Mouse (Mus musculus) cerebellum, postnatal 14 days (tissue): ENCODE measurements around the gene Tfb2m.

Experiments used
- DNase-seq, 2 experiments: peaks; one replicate each; pipeline ENCODE4 v3.0.0; 2021; ENCODE audit warnings: mixed read lengths in 2 of 2

Gene Tfb2m

DNA sequence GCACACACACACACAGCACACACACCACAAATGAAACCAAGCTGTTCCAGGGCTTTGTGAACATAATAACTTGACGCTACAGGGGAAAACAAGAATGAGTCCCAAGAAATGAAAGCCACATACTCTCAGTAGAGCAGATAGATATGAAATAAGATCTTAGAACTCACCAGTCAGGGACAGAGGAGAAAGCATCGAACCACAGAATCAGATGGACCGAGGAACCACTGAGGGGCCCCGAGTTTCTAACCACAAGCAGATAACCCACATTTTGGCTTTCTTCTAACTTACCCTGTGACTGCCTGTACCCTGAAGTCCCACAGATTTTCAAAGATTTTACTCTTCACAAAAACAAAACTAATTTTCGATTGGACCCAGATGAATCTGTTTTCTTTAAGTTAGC is 53.2 kb downstream of the Tfb2m start:
- no peak for DNase-seq

DNA sequence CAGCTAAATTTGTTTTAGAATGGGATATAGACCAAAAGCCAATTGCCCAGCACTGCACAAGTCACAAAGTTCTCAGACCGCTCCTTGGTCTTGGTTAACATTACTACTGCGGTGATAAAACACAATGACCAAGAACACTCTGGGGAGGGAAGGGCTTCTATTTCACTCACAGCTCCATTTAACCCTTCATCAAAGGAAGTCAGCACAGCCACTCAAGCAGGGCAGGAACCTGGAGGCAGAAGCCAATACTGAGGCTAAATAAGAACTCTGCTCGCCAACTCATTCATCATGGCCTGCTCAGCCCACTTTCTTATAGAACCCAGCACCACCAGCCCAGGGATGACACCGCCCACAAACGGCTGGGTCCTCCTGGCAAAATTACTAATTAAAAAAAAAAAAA is 57.5 kb downstream of the Tfb2m start:
- no peak for DNase-seq

DNA sequence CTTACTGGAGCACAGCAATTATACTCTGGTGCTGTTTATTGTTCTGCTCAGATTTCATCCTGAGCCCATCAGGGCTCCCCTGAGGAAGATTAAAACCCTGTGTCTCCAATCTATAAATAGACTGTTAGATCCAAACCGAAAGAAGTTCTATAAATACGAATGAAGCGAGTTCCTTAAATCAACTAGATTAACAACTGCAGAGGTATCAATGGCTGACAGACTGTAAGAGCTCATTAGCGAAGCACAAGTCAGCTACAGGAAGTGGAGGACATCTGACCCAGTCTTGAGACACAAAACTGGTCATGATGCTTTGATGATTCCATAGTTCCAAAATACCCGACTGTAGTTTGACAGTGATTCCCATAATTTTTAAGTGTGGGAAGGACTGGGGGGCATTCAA is 58.1 kb downstream of the Tfb2m start:
- no peak for DNase-seq

DNA sequence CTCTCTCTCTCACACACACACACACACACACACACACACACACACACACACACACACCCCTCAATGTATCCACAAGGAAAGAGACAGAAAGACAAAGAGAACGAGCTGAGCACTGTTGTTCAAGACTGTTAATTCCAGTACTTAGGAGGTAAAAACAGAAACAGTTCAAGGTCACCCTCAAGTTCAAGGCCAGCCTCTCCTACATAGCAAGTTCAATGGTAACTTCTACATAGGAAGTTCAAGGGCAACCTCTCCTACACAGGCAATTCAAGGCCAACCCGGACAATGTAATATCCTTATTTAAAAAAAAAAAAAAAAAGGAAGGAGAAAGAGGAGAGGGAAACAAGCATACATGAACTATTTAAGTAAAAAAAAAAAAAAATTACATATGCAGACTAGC is 58.8 kb downstream of the Tfb2m start:
- no peak for DNase-seq

DNA sequence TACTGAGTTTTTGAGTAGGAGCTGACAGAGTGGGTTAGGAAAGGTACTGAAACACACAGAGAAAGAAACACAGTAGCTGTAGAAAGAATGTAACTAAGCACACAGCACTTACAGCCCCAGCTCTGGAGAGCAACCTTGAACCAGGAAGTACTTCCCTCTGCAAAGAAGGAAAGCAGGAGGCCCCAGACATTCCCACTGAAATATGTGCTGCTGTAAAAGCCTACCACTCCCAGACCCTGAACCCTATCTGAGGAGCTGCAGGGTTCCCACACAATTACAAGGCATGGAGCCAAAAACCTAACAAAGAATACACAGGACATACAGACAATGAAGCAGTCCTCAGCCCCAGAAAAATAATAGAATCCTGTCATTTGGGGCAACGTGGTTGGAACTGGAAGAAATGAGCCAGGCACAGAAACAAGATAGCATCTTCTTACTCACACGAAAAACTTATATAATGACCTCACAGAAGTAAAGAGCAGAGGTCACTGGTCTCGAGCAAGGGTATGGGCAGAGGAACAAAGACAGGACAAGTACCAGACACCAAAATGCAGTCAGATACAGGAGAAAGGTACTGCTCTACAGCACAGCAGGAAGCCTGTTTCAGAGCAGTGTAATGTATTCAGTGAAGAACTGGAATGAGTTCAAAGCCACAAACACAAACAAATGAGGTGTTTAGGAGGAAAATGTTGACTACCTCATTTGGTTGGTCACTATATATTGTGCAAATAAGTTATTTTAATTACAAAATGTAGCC is 60.1 kb downstream of the Tfb2m start:
- no peak for DNase-seq

DNA sequence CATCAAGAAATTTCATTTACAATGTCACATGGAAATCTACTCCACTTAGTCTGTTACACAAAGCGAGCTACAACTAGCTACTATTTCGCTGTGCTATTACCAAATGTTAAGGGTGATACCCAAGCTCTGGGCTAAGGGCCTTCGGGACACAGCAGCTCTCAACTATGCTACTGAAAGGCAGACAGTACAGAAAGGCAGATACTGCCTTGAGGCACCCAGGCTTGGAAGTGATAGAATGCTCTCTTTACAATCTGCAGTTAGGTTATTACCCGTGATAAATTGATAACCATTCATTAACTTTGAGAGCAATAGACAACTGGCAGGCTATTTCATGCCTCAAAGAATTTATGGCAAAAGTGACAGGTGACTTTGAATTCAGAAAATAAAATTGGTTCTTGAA is 65.2 kb downstream of the Tfb2m start:
- no peak for DNase-seq
